Mouse (Mus musculus) spleen, postnatal 14 days (tissue): ENCODE data around the gene Acsm1.
"Not testable (repeated sequence)": the region's sequence is repeated elsewhere in the genome, so short reads cannot be mapped to it uniquely, and the experiment has no call there.

Experiments used
- DNase-seq, 2 experiments: peaks; one replicate each; pipeline ENCODE4 v3.0.0; 2021 to 2022; ENCODE audit warnings: low spot score in 2 of 2

Gene Acsm1

GRCm38 (mm10) chr7:119606664-119607076, at the start of gene Acsm1:
Gene Acsm1, plus strand, starts transcription at chr7:119607026.
- DNase-seq = no peak

DNA sequence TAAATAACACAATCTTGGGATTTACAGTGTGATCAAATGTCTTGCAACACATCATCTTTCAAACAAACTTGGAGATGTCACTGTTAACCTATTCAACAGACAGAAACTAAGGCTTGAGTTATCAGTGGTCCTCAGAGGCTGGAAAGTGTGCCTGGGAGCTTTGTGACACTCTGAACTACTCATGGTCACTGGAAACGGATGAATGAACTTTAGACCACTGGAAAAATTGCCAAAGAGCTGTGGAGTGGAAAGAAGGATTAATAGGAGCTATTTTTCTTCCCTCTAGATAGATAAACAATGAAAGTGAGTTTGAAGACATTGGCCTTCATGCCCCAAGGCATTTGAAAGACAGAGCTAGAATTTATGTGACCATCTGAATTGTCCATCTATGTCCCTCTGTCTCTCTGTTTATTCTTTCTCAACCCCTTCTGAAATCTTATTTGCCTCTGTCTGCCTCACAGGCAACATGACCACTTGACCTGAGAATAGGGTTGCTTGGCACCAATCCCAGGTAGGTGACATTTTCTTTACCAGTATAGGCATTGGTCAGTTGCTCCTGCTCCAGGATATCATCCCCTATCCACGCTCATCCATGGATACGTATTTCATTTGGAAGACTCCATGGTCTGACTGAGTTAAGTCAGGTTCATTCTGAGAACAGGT, 46.9 kb upstream of the Acsm1 start:
- DNase-seq = no peak

- DNase-seq = no peak
Measured at GRCm38 (mm10) chr7:119560452-119560835, 46.4 kb upstream of the Acsm1 start.

GRCm38 (mm10) chr7:119561441-119561840, 45.4 kb upstream of the Acsm1 start:
- no peak for DNase-seq

- not testable (repeated sequence) for DNase-seq
Measured at GRCm38 (mm10) chr7:119562476-119562875, 44.4 kb upstream of the Acsm1 start.

DNA sequence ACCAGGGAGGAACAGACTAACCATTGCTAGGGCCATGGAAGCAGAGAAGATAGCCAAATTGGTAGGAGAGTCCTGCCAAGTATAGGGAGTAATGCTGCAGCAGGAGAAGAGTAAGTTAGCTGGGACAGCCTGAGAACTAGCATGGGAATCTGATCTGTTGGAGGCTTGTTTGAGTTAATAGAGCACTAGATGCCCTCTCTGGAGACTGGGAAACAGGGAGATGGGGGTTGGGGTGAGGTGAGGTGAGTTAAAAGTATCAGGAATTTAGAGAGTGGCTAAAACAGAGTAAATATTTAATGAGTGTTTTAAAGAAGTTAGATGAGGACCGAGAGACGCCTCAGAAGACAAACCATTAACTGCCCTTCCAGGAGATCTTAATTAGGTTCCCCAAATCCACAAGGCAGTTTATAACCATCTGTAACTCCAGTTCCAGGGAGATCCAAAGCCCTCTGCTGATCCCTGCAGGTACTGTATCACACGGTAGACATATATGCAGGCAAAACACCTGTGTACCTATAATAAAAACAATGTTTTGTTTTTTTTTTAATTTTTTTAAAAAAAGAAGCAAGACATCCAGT, 12.2 kb upstream of the Acsm1 start:
- DNase-seq = no peak

- DNase-seq = no peak
Measured at GRCm38 (mm10) chr7:119595306-119595705, 11.5 kb upstream of the Acsm1 start.

GRCm38 (mm10) chr7:119596536-119596935, 10.3 kb upstream of the Acsm1 start:
- DNase-seq = no peak

- DNase-seq = no peak
Measured at GRCm38 (mm10) chr7:119601195-119601953, 5.5 kb upstream of the Acsm1 start.

- DNase-seq = no peak
Measured at GRCm38 (mm10) chr7:119601954-119602317, 4.9 kb upstream of the Acsm1 start.

- DNase-seq = no peak
Measured at GRCm38 (mm10) chr7:119604903-119605483, 1.8 kb upstream of the Acsm1 start.

- no peak for DNase-seq
Measured at GRCm38 (mm10) chr7:119605926-119606663, 731 bp upstream of the Acsm1 start.

GRCm38 (mm10) chr7:119607796-119608515, 1.1 kb downstream of the Acsm1 start:
- no peak for DNase-seq

DNA sequence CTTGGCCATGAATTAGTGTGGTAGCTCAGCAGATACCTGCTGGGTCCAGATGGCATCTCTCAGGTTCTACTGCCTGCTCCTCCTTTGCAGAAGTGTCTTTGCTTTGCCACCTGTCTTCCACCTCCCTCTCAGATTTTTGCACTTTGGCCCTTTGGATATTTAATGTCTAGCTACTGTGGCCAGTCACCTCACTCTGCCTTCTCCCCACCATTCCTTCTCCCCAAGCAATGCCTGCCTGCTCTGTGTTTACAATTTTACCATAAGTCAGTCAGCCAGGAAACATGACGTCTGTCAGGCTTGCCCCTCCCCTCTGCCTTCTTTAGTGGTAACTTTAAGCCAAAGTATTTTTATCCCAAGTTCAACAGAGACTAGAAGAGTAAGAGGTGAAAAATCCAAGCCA, 9.7 kb downstream of the Acsm1 start:
- no peak for DNase-seq

DNA sequence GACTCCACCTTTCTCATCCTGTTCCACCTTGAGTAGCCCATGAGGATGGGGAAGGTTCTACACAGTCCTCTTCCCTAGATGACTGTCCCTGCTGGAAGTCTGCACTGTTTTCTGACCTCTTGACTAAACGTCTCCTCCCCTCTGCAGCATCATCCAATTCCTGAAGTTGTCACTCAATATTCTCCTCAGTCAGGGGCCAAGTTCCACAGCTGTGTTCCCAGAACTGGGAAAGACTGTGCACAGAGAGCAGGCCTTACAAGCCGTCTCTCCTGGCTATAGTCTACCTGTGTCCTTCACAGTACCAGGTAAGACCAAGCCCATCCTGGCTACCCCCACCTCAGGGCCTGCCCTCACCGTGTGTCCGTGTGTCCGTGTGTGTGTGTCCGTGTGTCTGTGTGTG, 10.8 kb downstream of the Acsm1 start:
- DNase-seq = no peak

GRCm38 (mm10) chr7:119618209-119618935, 11.5 kb downstream of the Acsm1 start:
- DNase-seq = no peak

DNA sequence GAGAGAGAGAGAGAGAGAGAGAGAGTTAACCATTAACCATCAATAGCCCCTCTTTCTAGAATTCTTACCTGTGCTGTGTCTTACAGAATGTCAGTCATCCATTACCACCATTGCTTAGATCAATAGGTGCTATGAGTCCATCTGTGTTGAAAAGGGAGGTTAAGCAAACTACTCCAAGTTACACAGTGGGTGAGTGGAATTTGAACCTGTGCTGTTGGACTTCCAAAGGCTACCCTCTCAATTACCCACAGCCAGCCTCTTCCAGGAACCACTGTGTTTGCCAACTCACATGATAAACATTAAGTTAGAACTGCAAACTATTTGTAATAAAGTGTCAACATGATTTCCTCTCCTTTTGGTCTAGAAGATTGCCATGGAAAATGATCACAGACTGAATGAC, 13.3 kb downstream of the Acsm1 start:
- no peak for DNase-seq

- no peak for DNase-seq
Measured at GRCm38 (mm10) chr7:119638773-119639172, 31.9 kb downstream of the Acsm1 start.

- no peak for DNase-seq
Measured at GRCm38 (mm10) chr7:119642307-119642706, 35.5 kb downstream of the Acsm1 start.

- DNase-seq = no peak
Measured at GRCm38 (mm10) chr7:119667893-119668292, 61.1 kb downstream of the Acsm1 start.

DNA sequence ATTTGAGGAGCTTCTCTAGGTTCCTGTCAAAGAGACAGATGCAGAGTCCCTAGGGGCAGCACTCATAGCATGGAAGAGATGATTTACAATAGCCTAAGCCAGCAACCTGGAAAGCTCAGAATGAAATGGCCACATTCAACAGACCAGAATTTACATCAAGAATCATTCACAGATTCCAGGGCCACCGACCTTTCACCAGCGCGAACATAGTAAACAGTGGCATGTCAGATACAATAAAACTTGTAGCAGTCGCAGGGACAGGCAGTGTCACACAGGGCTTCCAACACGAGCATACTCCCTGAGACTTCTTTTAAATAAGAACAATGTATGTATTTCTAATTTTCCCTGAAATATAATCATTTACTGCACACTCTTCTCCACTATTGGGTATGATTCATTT, 63.6 kb downstream of the Acsm1 start:
- no peak for DNase-seq
